Mouse (Mus musculus) C2C12 (cell line): ENCODE data around the gene Fhit. TPM values are rescaled to one million over a fixed set of nuclear protein-coding genes. Genes with fewer than 3 reads are reported as not detected.

Source experiments
- H3K27me3 ChIP-seq: one replicate; pipeline ENCODE4 v1.6.1; 2011; ENCODE audit not compliant: control insufficient read depth, insufficient read depth, insufficient read length
- H3K36me3 ChIP-seq: one replicate; pipeline ENCODE4 v1.6.1; 2011; ENCODE audit not compliant: control insufficient read depth, insufficient read depth
- H3K4me3 ChIP-seq: one replicate; pipeline ENCODE4 v1.5.1; 2011; ENCODE audit warnings: mild to moderate bottlenecking, control low read depth; ENCODE audit not compliant: poor library complexity, insufficient read depth, severe bottlenecking
- H3K79me2 ChIP-seq: one replicate; pipeline ENCODE4 v1.6.1; 2011; ENCODE audit not compliant: control insufficient read depth, insufficient read depth
- H3K79me3 ChIP-seq: one replicate; pipeline ENCODE4 v1.6.1; 2011; ENCODE audit warnings: low read depth, control low read depth
- H3ac ChIP-seq: one replicate; pipeline ENCODE3; 2011; ENCODE audit warnings: low read depth; ENCODE audit not compliant: control insufficient read depth, insufficient read length
- CEBPB ChIP-seq: IDR thresholded peaks from one replicate; pipeline ENCODE4 v1.6.1; 2011; ENCODE audit warnings: low read depth, mild to moderate bottlenecking, control low read depth, moderate library complexity
- CTCF ChIP-seq: IDR thresholded peaks from one replicate; pipeline ENCODE4 v1.5.1; 2011; ENCODE audit not compliant: control insufficient read depth, insufficient read depth, insufficient read length
- FOSL1 ChIP-seq: IDR thresholded peaks from one replicate; pipeline ENCODE4 v1.8.0; 2011; ENCODE audit warnings: mild to moderate bottlenecking, low read length; ENCODE audit not compliant: poor library complexity, insufficient read depth, severe bottlenecking
- MAX ChIP-seq: IDR thresholded peaks from one replicate; pipeline ENCODE4 v1.6.1; 2011; ENCODE audit warnings: mild to moderate bottlenecking, control low read depth
- MYOD1 ChIP-seq: IDR thresholded peaks from one replicate; pipeline ENCODE4 v1.6.1; 2011; ENCODE audit warnings: low read depth; ENCODE audit not compliant: control insufficient read depth, insufficient read length
- MYOG ChIP-seq: IDR thresholded peaks from one replicate; pipeline ENCODE4 v1.6.1; 2011; ENCODE audit not compliant: control insufficient read depth, insufficient read length; ENCODE audit errors: extremely low read depth
- USF1 ChIP-seq: IDR thresholded peaks from one replicate; pipeline ENCODE4 v1.6.1; 2011; ENCODE audit warnings: low read depth, mild to moderate bottlenecking, control low read depth, moderate library complexity
- polyA plus RNA-seq: library from polyadenylated mRNA; unstranded; fragments of >200 nt; fragmentation: generic; extraction: Trizol; gene quantifications from one replicate; pipeline ENCODE4 v1.2.1, GENCODE M21; 2012; ENCODE audit warnings: missing spikeins

The Fhit gene
- polyA plus RNA-seq, 1 experiment = not detected

GRCm38 (mm10) chr14:10036685-10037215, 1125.1 kb downstream of the Fhit start:
- no peaks in the 10 kb centered on the region for H3K36me3 ChIP-seq
- no peak overlapping the region for H3ac ChIP-seq
- H3K4me3 ChIP-seq = no peak overlapping the region
- no peaks in the 10 kb centered on the region for H3K27me3 ChIP-seq
- H3K79me3 ChIP-seq = no peaks in the 10 kb centered on the region
- no peaks in the 10 kb centered on the region for H3K79me2 ChIP-seq
- TF ChIP-seq CTCF (no peak), USF1 (no peak), CEBPB (no peak), MAX (no peak), MYOD1 (no peak), FOSL1 (no peak), MYOG (no peak)

GRCm38 (mm10) chr14:10035682-10036081, 1126.2 kb downstream of the Fhit start:
- H3K36me3 ChIP-seq = no peaks in the 10 kb centered on the region
- H3K4me3 ChIP-seq = no peak overlapping the region
- no peaks in the 10 kb centered on the region for H3K79me3 ChIP-seq
- TF ChIP-seq CTCF (no peak), MYOD1 (no peak), USF1 (no peak), CEBPB (no peak), FOSL1 (no peak), MYOG (no peak), MAX (no peak)
- no peak overlapping the region for H3ac ChIP-seq
- H3K79me2 ChIP-seq = no peaks in the 10 kb centered on the region
- no peaks in the 10 kb centered on the region for H3K27me3 ChIP-seq

- no peaks in the 10 kb centered on the region for H3K36me3 ChIP-seq
- H3K79me3 ChIP-seq = no peaks in the 10 kb centered on the region
- TF ChIP-seq MYOG (no peak), USF1 (no peak), FOSL1 (no peak), MYOD1 (no peak), CTCF (no peak), MAX (no peak), CEBPB (no peak)
- H3K27me3 ChIP-seq = no peaks in the 10 kb centered on the region
- no peak overlapping the region for H3ac ChIP-seq
- H3K79me2 ChIP-seq = no peaks in the 10 kb centered on the region
- H3K4me3 ChIP-seq = no peak overlapping the region
Observed at GRCm38 (mm10) chr14:10035270-10035669, 1126.6 kb downstream of the Fhit start.

- Histone ChIP-seq H3K79me2 (no peaks in the 10 kb centered on the region), H3K79me3 (no peaks in the 10 kb centered on the region)
Observed at GRCm38 (mm10) chr14:10023382-10023781, 1138.5 kb downstream of the Fhit start.

GRCm38 (mm10) chr14:10022304-10022703, 1139.5 kb downstream of the Fhit start:
- H3K36me3 ChIP-seq = no peaks in the 10 kb centered on the region
- no peak for TF ChIP-seq USF1
- TF ChIP-seq MYOG = no peak
- TF ChIP-seq MYOD1 = no peak
- TF ChIP-seq FOSL1 = no peak
- TF ChIP-seq CTCF = no peak
- no peak for TF ChIP-seq MAX
- TF ChIP-seq CEBPB = no peak
- no peaks in the 10 kb centered on the region for H3K79me3 ChIP-seq
- no peak overlapping the region for H3K4me3 ChIP-seq
- no peaks in the 10 kb centered on the region for H3K27me3 ChIP-seq
- H3K79me2 ChIP-seq = no peaks in the 10 kb centered on the region
- H3ac ChIP-seq = no peak overlapping the region

More at GRCm38 (mm10) chr14:10023382-10023781, 1138.5 kb downstream of the Fhit start:
- TF ChIP-seq FOSL1 = no peak
- TF ChIP-seq MAX = no peak
- no peak for TF ChIP-seq USF1
- TF ChIP-seq CEBPB = no peak
- no peak for TF ChIP-seq MYOG
- TF ChIP-seq MYOD1 = no peak
- no peak for TF ChIP-seq CTCF
- no peak overlapping the region for H3K4me3 ChIP-seq
- H3K27me3 ChIP-seq = no peaks in the 10 kb centered on the region
- no peak overlapping the region for H3ac ChIP-seq
- no peaks in the 10 kb centered on the region for H3K36me3 ChIP-seq

- Histone ChIP-seq H3K36me3 (no peaks in the 10 kb centered on the region), H3K4me3 (no peak overlapping the region), H3K79me3 (no peaks in the 10 kb centered on the region), H3K27me3 (no peaks in the 10 kb centered on the region), H3ac (no peak overlapping the region), H3K79me2 (no peaks in the 10 kb centered on the region)
- TF ChIP-seq CEBPB (no peak), CTCF (no peak), MYOG (no peak), MYOD1 (no peak), USF1 (no peak), MAX (no peak), FOSL1 (no peak)
Observed at GRCm38 (mm10) chr14:10020400-10021140, 1141.3 kb downstream of the Fhit start.
